Mouse (Mus musculus) embryonic facial prominence, embryonic 14.5 days (tissue): ENCODE data around the gene Aven. TPM values are rescaled to one million over a fixed set of nuclear protein-coding genes. Genes with fewer than 3 reads are reported as not detected.
A peak's percentile ranks its signal among the peaks of the same experiment; 100 is the strongest.

ENCODE experiments used
- ATAC-seq: fragments of 200-750 bp; cut with Nextera tagmentation; 2 replicates; pipeline ENCODE4 v1.8.0; 2017; ENCODE audit warnings: low read depth, moderate number of reproducible peaks, moderate TSS enrichment
- DNase-seq: peaks from one replicate; pipeline ENCODE4 v3.0.0-alpha.2; 2015; ENCODE audit warnings: low spot score
- H3K27ac ChIP-seq: fragments of 300-500 bp; sonication (generic); replicated peaks from 2 replicates; pipeline ENCODE4 v1.5.1; 2014; ENCODE audit warnings: low read depth, mild to moderate bottlenecking, low read length, moderate library complexity
- H3K27me3 ChIP-seq: fragments of 300-500 bp; sonication (generic); replicated peaks from 2 replicates; pipeline ENCODE4 v1.6.1; 2014; ENCODE audit warnings: low read length; ENCODE audit not compliant: control insufficient read depth, insufficient read depth
- H3K36me3 ChIP-seq: fragments of 300-500 bp; sonication (generic); 2 replicates; pipeline ENCODE4 v1.6.1; 2014; ENCODE audit warnings: low read length, mixed read lengths; ENCODE audit not compliant: control insufficient read depth, insufficient read depth
- H3K4me1 ChIP-seq: fragments of 300-500 bp; sonication (generic); 2 replicates; pipeline ENCODE4 v1.6.1; 2014; ENCODE audit warnings: antibody characterized with exemption, low read length; ENCODE audit not compliant: control insufficient read depth, insufficient read depth
- H3K4me2 ChIP-seq: fragments of 300-500 bp; sonication (generic); 2 replicates; pipeline ENCODE4 v1.6.1; 2014; ENCODE audit warnings: low read depth, mild to moderate bottlenecking, low read length, moderate library complexity, mixed read lengths
- H3K4me3 ChIP-seq: fragments of 300-500 bp; sonication (generic); 2 replicates; pipeline ENCODE4 v1.5.1; 2014; ENCODE audit warnings: low read depth, mild to moderate bottlenecking, low read length
- H3K9ac ChIP-seq: fragments of 300-500 bp; sonication (generic); 2 replicates; pipeline ENCODE4 v1.6.1; 2014; ENCODE audit warnings: low read depth, mild to moderate bottlenecking, low read length, moderate library complexity, mixed read lengths
- H3K9me3 ChIP-seq: fragments of 300-500 bp; sonication (generic); 2 replicates; pipeline ENCODE4 v1.6.1; 2016; ENCODE audit warnings: low read length; ENCODE audit not compliant: control insufficient read depth
- WGBS: fragments of 180-500 bp; shearing (Covaris S2); extraction: QIAGEN DNeasy Blood & Tissue Kit; methylation state at CpG from one replicate; pipeline ENCODE4 v1.1.7; 2014; 5-methylcytosine and 5-hydroxymethylcytosine counted together
- polyA plus RNA-seq: library from polyadenylated mRNA; unstranded; fragments of >200 nt; fragmentation: Nextera tagmentation; extraction: Ambion mirVana; gene quantifications from 2 replicates; pipeline ENCODE4 v1.2.1, GENCODE M21; 2014

Aven gene
- polyA plus RNA-seq, 1 experiment from 2014 or later = 6.1 TPM

- Histone ChIP-seq H3K36me3 (peaks cover 2% of the 10 kb centered on the region; the same call in 1 of the 2 replicates), H3K9ac (peak within 1 kb of the TSS; percentile 92), H3K27ac (peak within 1 kb of the TSS; percentile 74), H3K4me2 (peak within 1 kb of the TSS; percentile 93), H3K27me3 (no peaks in the 10 kb centered on the region), H3K9me3 (no peaks in the 10 kb centered on the region), H3K4me1 (peaks cover 9% of the 10 kb centered on the region; the same call in 1 of the 2 replicates), H3K4me3 (peak within 1 kb of the TSS; percentile 93)
- ATAC-seq (peak; percentile 99), DNase-seq (peak; percentile 97)
- WGBS = 0% methylated on average over 47 of the region's 49 CpGs
Measured at GRCm38 (mm10) chr2:112454862-112455564, 37.8 kb upstream of the Aven start, which contains the start of gene Emc7. TSS of gene Emc7 (plus strand) at chr2:112454997.

GRCm38 (mm10) chr2:112460557-112460956 lies 32.2 kb upstream of the Aven start:
- ATAC-seq = no peak
- H3K36me3 ChIP-seq = peaks cover 36% of the 10 kb centered on the region
- H3K27me3 ChIP-seq = no peaks in the 10 kb centered on the region
- no peak for DNase-seq
- H3K27ac ChIP-seq = no peak overlapping the region
- 91% methylated on average over 3 of the region's 3 CpGs for WGBS
- H3K9ac ChIP-seq = no peak overlapping the region
- H3K4me1 ChIP-seq = peaks cover 9% of the 10 kb centered on the region; the same call in 1 of the 2 replicates
- H3K4me2 ChIP-seq = no peak overlapping the region
- H3K4me3 ChIP-seq = no peak overlapping the region
- no peaks in the 10 kb centered on the region for H3K9me3 ChIP-seq

GRCm38 (mm10) chr2:112469542-112469941 lies 23.2 kb upstream of the Aven start:
- ATAC-seq = no peak

GRCm38 (mm10) chr2:112470961-112471381 lies 21.8 kb upstream of the Aven start:
- Histone ChIP-seq H3K36me3 (peaks cover 35% of the 10 kb centered on the region), H3K4me3 (no peak overlapping the region), H3K4me2 (no peak overlapping the region), H3K27me3 (no peaks in the 10 kb centered on the region), H3K9ac (no peak overlapping the region), H3K4me1 (no peaks in the 10 kb centered on the region), H3K27ac (no peak overlapping the region), H3K9me3 (no peaks in the 10 kb centered on the region)
- ATAC-seq (peak; percentile 67), DNase-seq (peak; percentile 34)
- 71% methylated on average over 5 of the region's 5 CpGs for WGBS

More at GRCm38 (mm10) chr2:112469542-112469941, 23.2 kb upstream of the Aven start:
- Histone ChIP-seq H3K4me1 (no peaks in the 10 kb centered on the region), H3K27me3 (no peaks in the 10 kb centered on the region), H3K9ac (no peak overlapping the region), H3K27ac (no peak overlapping the region), H3K36me3 (peaks cover 42% of the 10 kb centered on the region), H3K4me3 (no peak overlapping the region), H3K4me2 (no peak overlapping the region), H3K9me3 (no peaks in the 10 kb centered on the region)
- no peak for DNase-seq

- no peaks in the 10 kb centered on the region for H3K9me3 ChIP-seq
- 87% methylated on average over 2 of the region's 2 CpGs for WGBS
- H3K4me2 ChIP-seq = no peak overlapping the region
- no peak overlapping the region for H3K4me3 ChIP-seq
- no peaks in the 10 kb centered on the region for H3K27me3 ChIP-seq
- no peak for DNase-seq
- H3K36me3 ChIP-seq = peaks cover 24% of the 10 kb centered on the region
- H3K27ac ChIP-seq = no peak overlapping the region
- H3K4me1 ChIP-seq = no peaks in the 10 kb centered on the region
- ATAC-seq = no peak
- no peak overlapping the region for H3K9ac ChIP-seq
Measured at GRCm38 (mm10) chr2:112472076-112472475, 20.7 kb upstream of the Aven start.

GRCm38 (mm10) chr2:112474997-112475724 lies 17.6 kb upstream of the Aven start:
- Histone ChIP-seq H3K4me2 (no peak overlapping the region), H3K4me1 (no peaks in the 10 kb centered on the region), H3K9ac (no peak overlapping the region), H3K27ac (no peak overlapping the region), H3K36me3 (no peaks in the 10 kb centered on the region), H3K27me3 (no peaks in the 10 kb centered on the region), H3K9me3 (no peaks in the 10 kb centered on the region), H3K4me3 (no peak overlapping the region)
- 67% methylated on average over 5 of the region's 5 CpGs for WGBS
- DNase-seq (no peak), ATAC-seq (no peak)

- H3K27ac ChIP-seq = no peak overlapping the region
- H3K27me3 ChIP-seq = no peaks in the 10 kb centered on the region
- ATAC-seq (peak; percentile 71), DNase-seq (peak; percentile 55)
- no peak overlapping the region for H3K4me2 ChIP-seq
- H3K4me1 ChIP-seq = no peaks in the 10 kb centered on the region
- H3K4me3 ChIP-seq = no peak overlapping the region
- 66% methylated on average over 6 of the region's 6 CpGs for WGBS
- H3K36me3 ChIP-seq = no peaks in the 10 kb centered on the region
- no peak overlapping the region for H3K9ac ChIP-seq
- H3K9me3 ChIP-seq = no peaks in the 10 kb centered on the region
Measured at GRCm38 (mm10) chr2:112476554-112476953, 16.2 kb upstream of the Aven start.

GRCm38 (mm10) chr2:112480669-112481068 lies 12.1 kb upstream of the Aven start, which contains the start of gene Chrm5:
TSS of gene Chrm5 (minus strand) at chr2:112480769.
- 88% methylated on average over 5 of the region's 5 CpGs for WGBS
- Histone ChIP-seq H3K4me1 (no peaks in the 10 kb centered on the region), H3K27ac (no peak within 1 kb of the TSS), H3K9me3 (no peaks in the 10 kb centered on the region), H3K36me3 (no peaks in the 10 kb centered on the region), H3K9ac (no peak within 1 kb of the TSS), H3K4me3 (no peak within 1 kb of the TSS), H3K27me3 (no peaks in the 10 kb centered on the region), H3K4me2 (no peak within 1 kb of the TSS)
- DNase-seq (no peak), ATAC-seq (no peak)
